8 mouse cellular contexts compared by ENCODE assay signal in genomic region chr9:13825896-13826295, GRCm38 (mm10). TPM values are rescaled to one million over a fixed set of nuclear protein-coding genes. Genes with fewer than 3 reads are reported as not detected.
A peak's percentile ranks its signal among the peaks of the same experiment; 100 is the strongest.
DNase-seq lines count a peak whose midpoint lies in the region; ATAC-seq and TF ChIP-seq lines count a peak whose summit lies in the region.

No protein-coding gene starts in this region.

- peak overlapping the region; percentile 82 for H3K9ac ChIP-seq in heart, postnatal 0 days (replicated peaks; ENCODE audit: low read depth, low read length)
- H3K9ac ChIP-seq in hindbrain, embryonic 14.5 days, result peak overlapping the region; percentile 86
- peak overlapping the region; percentile 80 for H3K9ac ChIP-seq in midbrain, embryonic 12.5 days (replicated peaks)

- ATAC-seq in heart, postnatal 0 days (ENCODE audit: insufficient read depth, low read depth), result no peak
- ATAC-seq in hindbrain, embryonic 14.5 days (ENCODE audit: low FRiP score), result no peak
- ATAC-seq in midbrain, embryonic 12.5 days (ENCODE audit: low FRiP score, low read depth), result no peak

- TF ChIP-seq CTCF in heart, postnatal 0 days (IDR thresholded peaks at IDR 0.05; ENCODE audit: low read depth), result no peak

- H3K36me3 ChIP-seq in heart, postnatal 0 days (replicated peaks; ENCODE audit: control insufficient read depth, insufficient read depth, low read length), result peaks cover 14% of the 10 kb centered on the region
- H3K36me3 ChIP-seq in hindbrain, embryonic 14.5 days (replicated peaks; ENCODE audit: control insufficient read depth, insufficient read depth), result peaks cover 11% of the 10 kb centered on the region
- H3K36me3 ChIP-seq in midbrain, embryonic 12.5 days, result peaks cover 15% of the 10 kb centered on the region

- peak overlapping the region; percentile 75 for H3K4me2 ChIP-seq in heart, postnatal 0 days (ENCODE audit: low read depth, low read length)
- peak overlapping the region; percentile 56 for H3K4me2 ChIP-seq in hindbrain, embryonic 14.5 days (replicated peaks)
- peak overlapping the region; percentile 72 for H3K4me2 ChIP-seq in midbrain, embryonic 12.5 days (replicated peaks)

- DNase-seq in heart, postnatal 0 days (ENCODE audit: low spot score), result no peak
- DNase-seq in heart, postnatal 4 days, result no peak
- no peak for DNase-seq in hindbrain, embryonic 14.5 days (ENCODE audit: low spot score)
- no peak for DNase-seq in ovary, postnatal 10 days (ENCODE audit: low spot score)
- no peak for DNase-seq in adrenal gland, postnatal 4 days (ENCODE audit: low spot score in 2 of 2)
- no peak for DNase-seq in testis, postnatal 14 days (ENCODE audit: low spot score)

- peak overlapping the region; percentile 72 for H3K4me3 ChIP-seq in heart, postnatal 0 days (ENCODE audit: low read depth, low read length)
- H3K4me3 ChIP-seq in brown adipose tissue, adult 24 weeks (ENCODE audit: insufficient read depth, low read depth, low read length), result peak overlapping the region; percentile 71
- H3K4me3 ChIP-seq in hindbrain, embryonic 14.5 days (replicated peaks; ENCODE audit: low read length), result peak overlapping the region; percentile 92
- peak overlapping the region; percentile 89 for H3K4me3 ChIP-seq in midbrain, embryonic 12.5 days

- no peaks in the 10 kb centered on the region for H3K9me3 ChIP-seq in heart, postnatal 0 days (replicated peaks; ENCODE audit: control insufficient read depth, low read length)
- H3K9me3 ChIP-seq in hindbrain, embryonic 14.5 days (ENCODE audit: control insufficient read depth, low read length), result no peaks in the 10 kb centered on the region
- no peaks in the 10 kb centered on the region for H3K9me3 ChIP-seq in midbrain, embryonic 12.5 days

- no peak for TF ChIP-seq EP300 in heart, postnatal 0 days (IDR thresholded peaks at IDR 0.05; ENCODE audit: low read depth)

- peak overlapping the region; percentile 96 for H3K27ac ChIP-seq in heart, postnatal 0 days (ENCODE audit: low read depth)
- H3K27ac ChIP-seq in brown adipose tissue, adult 24 weeks (replicated peaks; ENCODE audit: low read depth, low read length), result no peak overlapping the region
- H3K27ac ChIP-seq in hindbrain, embryonic 14.5 days, result peak overlapping the region; percentile 97
- peak overlapping the region; percentile 96 for H3K27ac ChIP-seq in midbrain, embryonic 12.5 days (replicated peaks)

- 2% methylated on average over 8 of the region's 8 CpGs for WGBS in heart, postnatal 0 days
- 9% methylated on average over 8 of the region's 8 CpGs for WGBS in hindbrain, embryonic 14.5 days
- 11% methylated on average over 8 of the region's 8 CpGs for WGBS in midbrain, embryonic 12.5 days

- no peaks in the 10 kb centered on the region for H3K27me3 ChIP-seq in heart, postnatal 0 days (ENCODE audit: control insufficient read depth, insufficient read depth, low read length)
- no peaks in the 10 kb centered on the region for H3K27me3 ChIP-seq in hindbrain, embryonic 14.5 days (ENCODE audit: control insufficient read depth, insufficient read depth, low read length)
- H3K27me3 ChIP-seq in midbrain, embryonic 12.5 days, result no peaks in the 10 kb centered on the region

- H3K4me1 ChIP-seq in heart, postnatal 0 days (ENCODE audit: control insufficient read depth, insufficient read depth), result peaks cover 26% of the 10 kb centered on the region
- no peaks in the 10 kb centered on the region for H3K4me1 ChIP-seq in brown adipose tissue, adult 24 weeks (ENCODE audit: control insufficient read depth, insufficient read depth, insufficient read length, low read length)
- peaks cover 32% of the 10 kb centered on the region for H3K4me1 ChIP-seq in hindbrain, embryonic 14.5 days (replicated peaks; ENCODE audit: control insufficient read depth, insufficient read depth, low read length)
- H3K4me1 ChIP-seq in midbrain, embryonic 12.5 days, result peaks cover 23% of the 10 kb centered on the region

RNA-seq across cellular contexts. Expression of gene Cep57, which starts 1.0 kb away (rescaled TPM):
- 16.9 and 17.3 TPM in 2 replicates for total RNA-seq in heart, postnatal 0 days (2014; rRNA removed; ENCODE audit: low replicate concordance)
- polyA plus RNA-seq in heart, postnatal 0 days (2015; fragmentation: Nextera tagmentation; extraction: Ambion mirVana), result 28.5 and 29.9 TPM in 2 replicates
- 10 to 100 TPM; 26.3 to 28.1 TPM for total RNA-seq in heart, postnatal 4 days (2021)
- polyA plus RNA-seq in brown adipose tissue, adult 24 weeks (2012; ENCODE audit: insufficient read depth, insufficient read length, missing spikeins), result 9.0 and 9.9 TPM in 2 replicates
- polyA plus RNA-seq in hindbrain, embryonic 14.5 days (2014; fragmentation: Nextera tagmentation; extraction: Ambion mirVana), result 34.6 and 35.5 TPM in 2 replicates
- polyA plus RNA-seq in midbrain, embryonic 12.5 days (2016; fragmentation: Nextera tagmentation; extraction: Ambion mirVana), result 61.2 and 66.7 TPM in 2 replicates
- 10 to 100 TPM; 30.8 to 37.9 TPM for total RNA-seq in adrenal gland, postnatal 4 days (2021)

RNA-seq across cellular contexts. Expression of gene Fam76b, which starts 1.6 kb away (rescaled TPM):
- 17.3 and 22.5 TPM in 2 replicates for total RNA-seq in heart, postnatal 0 days (2014; rRNA removed; ENCODE audit: low replicate concordance)
- 9.5 and 9.6 TPM in 2 replicates for polyA plus RNA-seq in heart, postnatal 0 days (2015; fragmentation: Nextera tagmentation; extraction: Ambion mirVana)
- total RNA-seq in heart, postnatal 4 days (2021), result 10 to 100 TPM; 20.6 to 22.8 TPM
- 5.1 and 6.8 TPM in 2 replicates for polyA plus RNA-seq in brown adipose tissue, adult 24 weeks (2012; ENCODE audit: insufficient read depth, insufficient read length, missing spikeins)
- 21.3 and 22.1 TPM in 2 replicates for polyA plus RNA-seq in hindbrain, embryonic 14.5 days (2014; fragmentation: Nextera tagmentation; extraction: Ambion mirVana)
- polyA plus RNA-seq in midbrain, embryonic 12.5 days (2016; fragmentation: Nextera tagmentation; extraction: Ambion mirVana), result 32.6 and 33.0 TPM in 2 replicates
- total RNA-seq in adrenal gland, postnatal 4 days (2021), result 10 to 100 TPM; 45.4 to 48.2 TPM
